Mouse (Mus musculus): ENCODE results near the gene Rgl2.
"Not testable (repeated sequence)": the region's sequence is repeated elsewhere in the genome, so short reads cannot be mapped to it uniquely, and the experiment has no call there.

Rgl2 gene

DNA sequence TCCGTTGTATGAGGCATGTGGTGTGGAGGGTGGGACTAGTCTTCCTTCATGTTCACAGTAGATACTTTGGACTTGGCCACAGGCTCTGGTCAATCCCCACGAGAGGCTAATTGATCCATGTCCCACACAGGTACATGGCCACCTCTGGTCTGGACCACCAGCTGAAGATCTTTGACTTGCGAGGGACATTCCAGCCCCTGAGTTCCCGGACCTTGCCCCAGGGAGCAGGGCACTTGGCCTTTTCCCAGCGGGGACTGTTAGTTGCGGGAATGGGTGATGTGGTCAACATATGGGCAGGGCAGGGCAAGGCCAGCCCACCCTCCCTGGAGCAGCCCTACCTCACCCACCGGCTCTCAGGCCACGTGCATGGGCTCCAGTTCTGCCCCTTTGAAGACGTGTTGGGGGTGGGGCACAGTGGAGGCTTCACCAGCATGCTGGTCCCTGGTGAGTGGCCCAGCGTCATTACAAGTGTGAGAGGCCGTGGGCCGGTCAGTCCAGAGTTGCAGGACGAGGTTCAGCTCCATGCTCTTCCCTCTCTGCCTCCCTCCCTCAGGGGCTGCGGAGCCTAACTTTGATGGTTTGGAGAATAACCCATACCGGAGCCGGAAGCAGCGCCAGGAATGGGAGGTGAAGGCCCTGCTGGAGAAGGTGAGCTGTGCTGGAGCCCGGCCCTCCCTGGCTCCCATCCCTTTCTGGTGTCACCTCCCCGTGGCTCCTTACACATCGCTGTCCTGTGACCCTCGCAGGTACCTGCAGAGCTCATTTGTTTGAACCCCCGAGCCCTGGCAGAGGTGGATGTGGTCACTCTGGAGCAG, 19.0 kb downstream of the Rgl2 start:
- DNase-seq (ENCODE audit: low spot score) = no peak

DNA sequence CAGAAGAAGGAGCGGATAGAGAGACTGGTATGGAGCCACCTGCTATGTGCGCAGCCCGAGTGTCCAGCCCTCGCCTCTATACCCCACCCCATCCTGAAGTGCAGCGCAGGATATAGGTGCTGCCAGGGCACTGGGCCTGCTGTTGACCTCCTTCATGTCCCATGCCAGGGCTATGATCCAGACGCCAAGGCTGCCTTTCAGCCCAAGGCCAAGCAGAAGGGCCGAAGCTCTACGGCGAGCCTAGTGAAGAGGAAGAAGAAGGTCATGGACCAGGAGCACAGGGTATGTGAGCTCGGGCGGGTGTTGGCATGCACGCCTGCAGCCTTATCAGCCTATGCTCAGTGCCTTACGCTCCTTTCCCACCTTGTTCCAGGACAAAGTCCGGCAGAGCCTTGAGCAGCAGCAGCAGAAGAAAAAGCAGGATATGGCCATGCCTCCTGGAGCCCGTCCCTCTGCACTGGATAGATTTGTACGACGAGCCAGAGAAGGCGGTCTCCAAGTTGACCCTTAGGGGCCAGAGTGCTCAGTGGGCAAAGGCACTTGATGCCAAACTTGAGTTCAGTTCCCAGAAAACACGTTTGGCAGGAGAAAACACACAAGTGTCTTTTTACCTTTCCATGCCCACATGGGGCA, 19.7 kb downstream of the Rgl2 start:
- DNase-seq (ENCODE audit: low spot score) = peak; percentile 62

DNA sequence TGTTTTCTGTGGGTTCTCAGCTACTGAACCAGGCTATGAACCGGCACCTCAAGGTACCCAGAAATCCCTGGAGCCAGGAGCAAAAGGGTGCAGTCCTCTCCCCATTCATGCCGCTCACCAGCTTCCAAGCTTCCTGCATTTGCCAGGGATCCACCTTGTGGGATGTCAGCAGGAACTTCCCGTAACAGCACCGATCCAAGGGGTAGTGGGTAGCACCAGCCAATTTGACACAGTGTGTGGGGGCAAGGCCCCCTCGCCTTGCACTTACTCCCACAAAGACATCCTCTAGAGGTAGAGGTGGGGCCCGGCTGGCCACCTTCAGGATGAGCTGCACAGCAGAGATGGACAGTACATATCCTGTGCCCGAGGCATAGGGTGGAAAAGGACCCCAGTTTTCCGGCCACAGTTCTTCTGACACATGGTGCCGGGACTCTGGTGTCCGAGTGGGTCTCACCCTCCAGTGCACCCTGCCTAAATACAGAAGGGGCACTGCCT, 20.8 kb downstream of the Rgl2 start:
- DNase-seq (ENCODE audit: low spot score) = no peak

DNA sequence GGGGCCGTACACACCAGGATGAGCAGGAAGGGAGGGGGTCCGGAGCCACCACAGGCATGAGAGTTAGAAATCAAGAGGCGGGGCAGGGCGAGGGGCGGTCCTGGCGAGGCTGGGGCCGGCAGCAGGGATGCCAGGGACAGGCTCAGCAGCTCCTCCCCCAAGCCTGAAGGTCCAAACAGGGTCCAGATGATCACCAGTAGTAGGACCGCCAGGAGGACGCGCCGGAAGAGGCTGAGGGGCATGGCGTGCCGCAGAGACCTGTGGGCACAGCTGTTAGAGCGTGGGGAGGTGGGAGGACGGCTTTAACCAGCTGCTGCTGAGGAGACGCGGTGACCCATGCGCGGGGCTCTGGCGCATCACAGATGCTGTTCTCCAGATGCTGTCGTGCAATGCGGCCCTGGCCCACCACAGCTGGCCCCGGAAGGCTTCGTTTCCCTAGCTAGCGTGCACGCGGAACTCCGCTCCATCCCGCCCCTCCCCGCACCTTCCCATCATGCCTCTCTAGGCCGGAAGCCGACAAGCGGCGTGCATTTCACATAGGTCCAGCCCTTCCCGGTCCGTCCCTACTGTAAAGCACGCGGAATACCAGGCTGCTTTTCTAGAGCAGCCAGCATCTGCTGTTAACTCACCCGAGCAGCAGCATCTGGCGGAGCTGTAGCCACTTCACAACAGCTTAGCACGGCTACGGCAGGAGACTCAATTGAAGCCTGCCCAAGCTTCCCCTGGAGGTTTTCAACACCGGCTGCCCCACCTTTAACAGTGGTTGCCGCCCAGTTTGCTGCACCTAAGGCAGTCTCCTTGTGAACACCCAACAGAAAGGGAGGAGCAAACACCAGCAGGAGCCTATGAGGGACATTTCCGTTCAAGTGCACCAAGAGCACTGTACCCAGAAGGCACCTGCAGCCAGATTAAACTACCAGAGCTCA, 21.9 kb downstream of the Rgl2 start, which contains the start of gene B3galt4:
TSS of gene B3galt4 (minus strand) at position 468 of the 926 bp plus-strand sequence.
- peak; percentile 79 for DNase-seq (ENCODE audit: low spot score)

DNA sequence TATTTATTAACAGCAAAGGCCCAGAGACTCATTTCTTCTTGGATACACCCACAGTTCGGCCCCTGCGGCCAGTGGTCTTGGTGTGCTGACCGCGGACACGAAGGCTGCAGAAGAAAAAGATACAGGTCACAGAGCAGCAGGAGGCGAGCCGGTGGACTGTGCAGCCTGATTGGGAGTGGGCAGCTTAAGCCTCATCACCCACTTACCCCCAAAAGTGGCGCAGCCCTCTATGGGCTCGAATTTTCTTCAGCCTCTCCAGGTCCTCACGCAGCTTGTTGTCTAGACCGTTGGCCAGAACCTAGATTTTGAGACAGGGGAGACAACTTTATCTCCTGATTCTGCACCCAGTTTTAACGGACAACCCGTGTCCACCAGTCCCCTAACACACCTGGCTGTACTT, 22.7 kb downstream of the Rgl2 start:
- not testable (repeated sequence) for DNase-seq (ENCODE audit: low spot score)

DNA sequence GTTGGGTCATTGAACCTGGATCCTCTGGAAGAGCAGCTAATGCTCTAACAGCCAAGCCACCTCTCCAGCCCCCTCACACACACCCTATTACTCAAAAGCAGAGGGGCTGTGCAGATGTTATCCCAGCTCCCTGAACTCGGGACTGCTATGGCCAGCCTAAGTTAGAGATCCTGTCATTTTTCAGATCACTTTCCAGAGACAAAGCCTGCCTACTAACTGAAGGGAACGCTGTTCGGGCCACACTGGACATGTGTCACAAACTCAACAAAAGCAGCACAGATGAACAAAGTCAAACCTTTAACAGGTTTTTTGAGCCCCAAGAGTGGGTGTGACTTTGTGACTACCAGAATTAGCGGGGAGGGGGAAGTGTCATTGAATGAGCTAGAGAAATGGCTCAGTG, 23.5 kb downstream of the Rgl2 start:
- DNase-seq (ENCODE audit: low spot score) = no peak

DNA sequence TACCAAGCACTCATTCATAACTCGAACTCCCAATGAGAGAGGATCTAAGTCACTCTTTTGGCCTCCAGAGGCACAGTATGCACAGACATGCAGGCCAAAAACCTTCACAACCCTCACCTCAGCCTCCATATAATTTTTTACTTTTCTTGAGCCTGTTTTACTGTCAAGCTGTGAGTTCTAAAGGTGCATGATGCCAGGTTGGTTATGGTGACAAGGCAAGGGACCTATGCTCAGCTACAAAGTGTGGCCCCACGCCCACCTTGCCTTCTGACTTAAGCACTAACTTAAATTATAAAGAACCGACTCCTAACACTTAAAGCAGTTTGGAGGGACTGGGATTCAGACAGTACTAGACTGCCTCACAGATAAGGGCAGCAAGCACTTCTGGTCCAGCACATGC, 24.0 kb downstream of the Rgl2 start:
- no peak for DNase-seq (ENCODE audit: low spot score)

DNA sequence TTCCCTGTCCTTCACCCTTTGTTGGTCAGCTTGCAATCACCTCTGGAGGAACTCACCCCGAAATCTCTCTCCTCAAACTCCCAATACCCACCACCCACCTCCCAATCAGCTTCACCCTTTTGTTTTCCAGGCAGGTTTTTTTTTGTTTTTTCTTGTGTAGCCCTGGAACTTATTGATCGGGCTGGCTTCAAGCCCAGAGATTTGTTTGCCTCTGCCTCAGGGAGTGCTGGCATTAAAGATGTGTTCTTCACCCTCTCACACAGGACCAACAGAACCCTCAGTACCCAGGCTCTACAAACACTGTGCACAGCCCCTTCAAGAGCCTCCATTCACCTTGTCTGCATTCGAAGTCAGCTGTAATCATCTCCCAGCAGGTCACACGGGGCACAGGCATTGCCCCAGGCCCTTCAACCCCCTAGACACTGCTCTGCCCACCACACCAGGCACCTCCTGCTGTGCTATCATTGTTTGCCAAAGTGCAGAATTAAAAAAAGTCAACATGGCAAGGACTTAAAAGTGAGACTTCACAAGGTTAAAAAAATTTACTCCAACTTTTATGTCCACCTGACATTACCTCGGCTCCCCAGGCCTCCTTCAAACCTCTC, 24.7 kb downstream of the Rgl2 start:
- DNase-seq (ENCODE audit: low spot score) = no peak

DNA sequence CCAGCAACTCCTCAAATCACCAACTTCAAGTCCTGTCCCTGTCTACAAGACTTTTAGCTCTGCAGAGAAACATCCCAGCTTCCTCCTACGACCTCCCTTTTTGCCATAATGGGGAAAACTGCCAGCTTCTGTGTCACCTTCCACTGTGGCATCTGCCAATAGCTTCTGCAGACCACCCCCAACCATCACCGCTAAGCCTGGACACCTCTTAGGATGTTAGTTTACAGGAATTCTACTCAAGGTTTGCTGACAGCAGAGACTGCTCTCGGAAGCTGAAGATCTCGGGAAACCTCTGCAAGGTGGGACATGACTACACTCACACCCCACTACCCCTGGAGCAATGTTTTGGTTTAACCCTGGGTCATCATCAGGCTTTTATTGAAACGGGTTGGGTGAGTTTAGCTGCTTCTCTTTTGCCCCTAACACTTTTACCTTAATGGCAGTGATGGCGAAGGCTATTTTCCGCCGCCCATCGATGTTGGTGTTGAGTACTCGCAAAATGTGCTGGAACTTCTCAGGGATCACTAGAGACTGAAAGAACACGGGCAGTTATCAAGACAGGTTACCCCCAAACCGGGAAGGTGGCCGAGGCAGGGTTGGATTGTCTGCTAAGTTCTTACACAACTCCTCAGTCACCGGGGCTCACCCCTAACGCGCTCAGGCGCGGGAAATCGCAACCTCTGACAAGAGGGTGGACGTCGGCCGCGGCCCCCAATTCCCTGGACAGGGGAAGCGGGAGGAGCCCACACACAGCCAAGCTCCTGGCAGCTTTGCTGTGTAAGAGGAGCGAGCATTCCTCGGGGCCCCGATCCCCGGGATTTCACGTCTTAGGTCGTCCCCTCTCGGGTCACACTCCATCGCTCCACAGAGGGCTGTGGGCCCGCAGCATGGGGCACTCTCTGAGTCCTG, 25.6 kb downstream of the Rgl2 start:
- DNase-seq (ENCODE audit: low spot score) = no peak

DNA sequence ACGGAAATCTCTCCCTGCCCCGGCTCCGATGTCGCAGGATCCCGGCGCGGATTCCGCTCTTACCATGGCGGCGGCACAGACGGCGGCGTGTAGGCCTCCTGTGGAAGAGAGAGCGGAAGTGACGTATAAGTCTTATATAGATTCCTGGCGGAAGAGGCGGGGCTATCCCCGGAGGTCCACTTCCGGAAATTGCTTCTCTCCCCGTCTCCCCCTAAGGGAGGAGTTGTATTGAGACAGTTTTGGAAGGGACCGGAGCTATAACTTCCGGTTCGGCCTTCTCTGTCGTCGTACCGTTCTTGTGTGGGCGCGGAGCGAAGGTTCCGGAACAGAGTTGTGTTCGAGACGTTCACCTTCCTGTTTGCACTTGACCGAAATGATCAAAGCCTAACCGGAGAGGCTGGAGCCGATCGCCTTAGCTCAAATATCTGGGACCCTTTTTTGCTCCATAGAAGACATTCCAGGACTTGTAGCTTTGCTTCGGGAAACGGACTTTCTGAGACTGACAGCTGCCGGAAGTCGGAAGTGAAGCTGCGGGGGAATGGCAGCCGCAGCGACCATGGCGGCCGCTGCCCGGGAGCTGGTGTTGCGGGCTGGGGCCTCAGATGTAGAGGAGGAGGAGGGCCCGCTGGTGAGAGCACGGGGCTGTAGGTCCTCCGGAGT, 26.3 kb downstream of the Rgl2 start, which contains the start of the genes Vps52 and Rps18:
TSS of gene Vps52 (plus strand) at position 258 of the 660 bp plus-strand sequence.
TSS of gene Rps18 (minus strand) at position 447 of the 660 bp plus-strand sequence.
- DNase-seq (ENCODE audit: low spot score) = peak; percentile 94

DNA sequence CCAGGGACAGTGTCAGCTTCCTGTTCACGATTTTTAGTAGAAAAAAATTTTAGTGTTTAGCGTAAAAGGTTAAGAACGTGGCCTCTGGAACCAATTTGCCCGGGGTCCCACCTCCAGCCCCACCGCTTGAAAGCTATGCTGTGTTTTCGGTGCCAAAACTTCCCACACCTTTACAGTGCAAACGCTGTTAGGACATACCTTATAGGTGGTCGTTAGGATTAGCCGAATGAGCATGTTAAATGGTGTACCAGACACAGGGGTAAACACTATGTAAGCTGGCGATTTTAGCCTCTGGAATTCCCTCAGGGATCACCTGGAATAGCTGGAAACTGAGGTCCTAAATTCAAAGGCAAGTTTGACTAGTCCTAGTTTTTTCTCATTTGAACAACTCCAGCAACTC, 27.0 kb downstream of the Rgl2 start:
- no peak for DNase-seq (ENCODE audit: low spot score)

DNA sequence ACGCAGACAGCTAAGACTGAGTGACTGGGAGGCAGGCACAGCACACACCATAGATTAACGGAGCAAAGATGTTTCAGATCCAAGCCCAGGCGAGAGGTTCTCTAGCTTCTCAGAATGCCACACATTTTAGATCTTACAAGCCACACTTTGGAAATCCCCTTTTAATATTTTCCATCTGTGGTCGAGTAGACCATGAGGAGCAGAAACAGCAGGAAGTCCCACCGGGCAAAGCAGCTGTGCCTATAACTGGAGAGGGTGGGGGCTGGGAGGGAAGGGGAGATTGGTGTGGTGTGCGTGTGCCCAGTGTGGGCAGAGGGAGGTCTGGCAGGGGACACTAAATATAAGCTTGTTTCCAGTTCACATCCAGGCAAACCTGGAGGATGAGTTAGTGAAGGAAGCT, 28.1 kb downstream of the Rgl2 start:
- no peak for DNase-seq (ENCODE audit: low spot score)

DNA sequence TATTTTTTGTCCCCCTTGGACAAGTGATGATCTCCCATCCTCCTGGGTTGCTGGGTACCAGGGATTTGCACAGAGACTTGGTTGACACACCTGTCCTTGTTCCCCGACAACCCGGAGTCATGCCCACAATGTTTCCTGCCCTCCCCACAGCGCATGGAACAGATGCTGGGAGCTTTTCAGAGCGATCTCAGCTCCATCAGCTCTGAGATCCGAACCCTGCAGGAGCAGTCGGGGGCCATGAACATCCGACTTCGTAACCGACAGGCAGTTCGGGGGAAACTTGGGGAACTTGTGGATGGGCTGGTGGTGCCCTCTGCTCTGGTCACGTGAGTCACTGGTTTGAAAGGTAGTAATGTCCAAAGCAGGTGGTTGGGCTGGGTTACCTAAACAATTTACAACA, 29.1 kb downstream of the Rgl2 start:
- no peak for DNase-seq (ENCODE audit: low spot score)

DNA sequence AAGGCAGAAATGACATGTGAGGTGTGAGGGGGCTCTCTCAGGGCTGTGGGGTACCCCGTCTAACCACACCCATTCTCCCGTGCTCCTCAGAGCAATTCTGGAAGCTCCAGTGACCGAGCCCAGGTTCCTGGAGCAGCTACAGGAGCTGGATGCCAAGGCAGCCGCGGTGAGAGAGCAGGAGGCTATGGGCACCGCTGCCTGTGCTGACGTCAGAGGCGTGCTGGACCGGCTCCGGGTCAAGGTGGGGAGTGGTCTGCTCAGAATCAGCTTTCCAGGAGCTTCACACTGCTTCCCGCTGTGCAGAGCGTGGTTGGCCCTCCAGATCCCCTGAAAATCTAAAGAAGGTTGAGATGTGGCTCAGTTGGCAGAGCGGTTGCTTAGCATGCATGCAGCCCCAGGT, 29.8 kb downstream of the Rgl2 start:
- no peak for DNase-seq (ENCODE audit: low spot score)

DNA sequence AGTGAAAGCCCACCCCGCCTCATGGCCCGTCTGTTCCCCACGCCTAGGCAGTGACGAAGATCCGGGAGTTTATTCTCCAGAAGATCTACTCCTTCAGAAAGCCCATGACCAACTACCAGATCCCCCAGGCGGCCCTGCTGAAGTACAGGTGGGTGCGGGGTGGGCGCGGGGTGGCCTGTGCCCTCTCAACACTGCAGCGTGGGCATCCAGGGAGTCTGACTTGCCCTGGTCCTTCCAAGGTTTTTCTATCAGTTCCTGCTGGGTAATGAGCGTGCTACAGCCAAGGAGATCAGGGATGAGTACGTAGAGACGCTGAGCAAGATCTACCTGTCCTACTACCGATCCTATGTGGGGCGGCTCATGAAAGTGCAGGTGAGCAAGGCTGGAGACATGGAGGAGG, 30.6 kb downstream of the Rgl2 start:
- DNase-seq (ENCODE audit: low spot score) = no peak

DNA sequence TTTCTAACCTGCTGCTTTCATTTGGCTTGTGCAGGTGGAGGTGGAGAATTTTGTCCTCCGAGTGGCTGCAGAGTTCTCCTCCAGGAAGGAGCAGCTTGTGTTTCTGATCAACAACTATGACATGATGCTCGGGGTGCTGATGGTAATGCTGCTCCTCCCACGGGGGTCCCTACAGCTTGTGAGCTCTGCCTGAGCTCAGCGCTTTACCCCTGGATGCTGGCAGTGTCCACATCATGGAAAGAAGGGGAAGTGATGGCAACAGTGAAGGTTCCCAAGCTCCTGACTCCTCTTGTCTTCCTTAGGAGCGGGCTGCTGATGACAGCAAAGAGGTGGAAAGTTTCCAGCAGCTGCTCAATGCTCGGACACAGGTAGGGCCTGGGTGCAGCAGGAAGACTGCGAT, 33.5 kb downstream of the Rgl2 start:
- DNase-seq (ENCODE audit: low spot score) = no peak

DNA sequence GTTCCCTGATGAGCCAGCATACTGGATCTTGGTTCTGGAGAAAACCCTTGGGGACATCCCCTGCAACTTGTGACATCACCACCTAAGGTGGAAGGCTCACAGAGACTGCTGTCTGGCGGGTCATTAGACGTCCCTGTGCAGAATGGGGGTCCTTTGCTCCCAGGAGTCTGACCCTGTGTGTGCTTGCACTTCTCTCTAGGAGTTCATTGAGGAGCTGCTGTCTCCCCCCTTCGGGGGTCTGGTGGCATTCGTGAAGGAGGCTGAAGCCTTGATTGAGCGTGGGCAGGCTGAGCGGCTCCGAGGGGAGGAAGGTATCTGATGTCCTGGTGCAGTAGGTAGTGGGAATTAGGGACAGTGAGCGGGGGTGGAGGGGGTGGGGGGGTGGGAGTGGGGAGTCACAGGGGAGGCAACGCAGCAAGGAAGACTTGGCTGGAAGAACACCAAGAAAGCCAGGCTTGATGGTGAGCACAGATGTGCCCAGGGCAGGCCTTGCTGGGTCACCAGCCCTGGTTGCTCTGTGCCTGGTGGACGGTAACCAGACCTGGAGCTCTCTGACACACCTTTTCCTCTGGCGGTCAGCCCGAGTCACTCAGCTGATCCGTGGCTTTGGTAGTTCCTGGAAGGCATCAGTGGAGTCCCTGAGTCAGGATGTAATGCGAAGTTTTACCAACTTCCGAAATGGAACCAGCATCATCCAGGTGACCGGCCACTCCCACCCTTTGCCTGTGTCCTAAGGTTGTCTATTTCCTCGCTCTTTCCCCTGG, 35.9 kb downstream of the Rgl2 start:
- DNase-seq (ENCODE audit: low spot score) = no peak

DNA sequence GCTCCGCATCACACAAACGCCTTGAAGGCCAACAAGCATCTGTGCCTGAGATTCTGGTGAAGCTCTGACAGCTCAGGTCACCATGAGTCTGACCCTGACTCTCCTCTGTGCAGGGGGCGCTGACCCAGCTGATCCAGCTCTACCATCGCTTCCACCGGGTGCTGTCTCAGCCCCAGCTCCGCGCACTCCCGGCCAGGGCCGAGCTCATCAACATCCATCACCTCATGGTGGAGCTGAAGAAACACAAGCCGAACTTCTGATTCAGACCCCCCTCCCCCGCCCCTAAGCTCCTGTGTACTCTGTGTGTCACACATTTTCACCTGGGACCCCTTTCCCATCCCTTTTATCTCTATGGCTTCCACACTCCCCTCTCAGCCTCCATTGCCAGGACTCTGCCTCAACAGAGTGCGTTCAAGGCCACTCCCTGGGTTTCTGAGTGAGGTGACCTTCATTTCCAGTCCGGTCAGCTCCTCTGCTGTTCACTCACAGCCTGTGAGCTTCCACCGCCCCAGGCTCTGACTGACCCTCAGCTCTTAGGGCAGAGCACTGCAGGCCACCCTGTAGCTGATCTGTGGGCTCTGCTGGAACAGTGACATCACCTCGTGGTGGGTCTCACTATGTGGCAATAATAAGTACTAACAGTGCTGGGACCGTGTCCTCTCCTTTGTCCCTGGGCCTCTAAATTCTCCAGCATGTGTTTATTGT, 36.7 kb downstream of the Rgl2 start:
- no peak for DNase-seq (ENCODE audit: low spot score)

DNA sequence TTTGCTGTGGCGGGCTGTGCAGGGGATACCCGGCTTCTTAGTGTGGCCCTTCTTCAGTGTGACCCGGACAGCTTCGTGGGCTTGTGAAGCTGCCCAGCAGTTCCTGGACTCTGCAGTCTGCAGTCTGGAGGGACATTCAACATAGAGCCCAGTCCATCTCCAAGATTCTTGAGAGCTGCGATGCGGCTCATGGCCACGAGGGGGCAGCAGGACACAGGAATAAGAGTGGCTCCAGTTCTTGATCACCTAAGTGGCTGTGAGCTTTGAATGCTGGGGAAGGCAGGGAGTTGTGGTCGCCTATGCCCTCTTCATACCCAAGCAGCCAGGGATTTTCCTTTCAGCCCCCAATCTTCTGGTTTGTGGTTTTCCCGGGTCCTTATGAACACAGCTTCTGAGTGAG, 39.1 kb downstream of the Rgl2 start:
- no peak for DNase-seq (ENCODE audit: low spot score)

Data from ovary, adult 18-20 months (tissue).